Mouse (Mus musculus): ENCODE data around the gene Rnf150.

- no peak for TF ChIP-seq MYOD1 (IDR thresholded peaks at IDR 0.05; ENCODE audit: control insufficient read depth, insufficient read length, low read depth)
- TF ChIP-seq CTCF (IDR thresholded peaks at IDR 0.05; ENCODE audit: control insufficient read depth, insufficient read depth, insufficient read length): no peak
- no peak for TF ChIP-seq CEBPB (IDR thresholded peaks at IDR 0.05; ENCODE audit: low read depth)
- no peak for TF ChIP-seq USF1 (IDR thresholded peaks at IDR 0.05; ENCODE audit: low read depth)
Observed at GRCm38 (mm10) chr8:82866251-82866650, 3.1 kb downstream of the Rnf150 start.

Data from C2C12 (cell line).